ENCODE assay signal across 11 mouse cellular contexts in genomic region chr14:22055630-22056029, GRCm38 (mm10). TPM values are rescaled to one million over a fixed set of nuclear protein-coding genes. Genes with fewer than 3 reads are reported as not detected.
DNase-seq lines count a peak whose midpoint lies in the region; ATAC-seq and TF ChIP-seq lines count a peak whose summit lies in the region.
"Had no signal": no experiment of that assay in that cellular context is flagged by ENCODE, and none has a peak within 500 bp of the region (broad histone marks: within the 10 kb centered on the region; RNA-seq: fewer than 3 reads in every experiment).

No protein-coding gene starts in this region.

- TF ChIP-seq CTCF in kidney, postnatal 0 days (IDR thresholded peaks at IDR 0.05; ENCODE audit: low read depth), result peak; percentile 24; the same call in 1 of the 2 replicates
- no peak for TF ChIP-seq CTCF in forebrain, postnatal 0 days (IDR thresholded peaks at IDR 0.05; ENCODE audit: low read depth)

- H3K36me3 ChIP-seq in embryonic facial prominence, embryonic 13.5 days, result no peaks in the 10 kb centered on the region
- H3K36me3 ChIP-seq in embryonic facial prominence, embryonic 10.5 days (replicated peaks), result no peaks in the 10 kb centered on the region
- H3K36me3 ChIP-seq in kidney, postnatal 0 days (ENCODE audit: insufficient read depth, low read length), result no peaks in the 10 kb centered on the region
- H3K36me3 ChIP-seq in forebrain, postnatal 0 days (ENCODE audit: insufficient read depth), result no peaks in the 10 kb centered on the region
- H3K36me3 ChIP-seq: forebrain, embryonic 12.5 days had no signal

- 50% methylated on average over 8 of the region's 8 CpGs for WGBS in embryonic facial prominence, embryonic 13.5 days
- WGBS in embryonic facial prominence, embryonic 10.5 days, result 71% methylated on average over 8 of the region's 8 CpGs
- 37% methylated on average over 8 of the region's 8 CpGs for WGBS in kidney, postnatal 0 days
- WGBS in forebrain, postnatal 0 days, result 81% methylated on average over 8 of the region's 8 CpGs

- H3K4me3 ChIP-seq in embryonic facial prominence, embryonic 13.5 days, result no peak overlapping the region
- H3K4me3 ChIP-seq in embryonic facial prominence, embryonic 10.5 days, result no peak overlapping the region
- H3K4me3 ChIP-seq in kidney, postnatal 0 days (replicated peaks; ENCODE audit: low read depth, low read length), result no peak overlapping the region
- H3K4me3 ChIP-seq in forebrain, postnatal 0 days (ENCODE audit: low read depth, low read length), result no peak overlapping the region
- H3K4me3 ChIP-seq: forebrain, embryonic 12.5 days had no signal

- H3K9ac ChIP-seq in embryonic facial prominence, embryonic 13.5 days, result no peak overlapping the region
- no peak overlapping the region for H3K9ac ChIP-seq in kidney, postnatal 0 days (ENCODE audit: low read depth, low read length)
- no peak overlapping the region for H3K9ac ChIP-seq in forebrain, postnatal 0 days
- H3K9ac ChIP-seq: forebrain, embryonic 12.5 days had no signal

- no peak for DNase-seq in embryonic facial prominence, embryonic 10.5 days (ENCODE audit: low spot score)
- peak; percentile 56 for DNase-seq in heart, postnatal 10 days
- DNase-seq in kidney, postnatal 0 days (ENCODE audit: low spot score), result peak; percentile 85
- peak; percentile 63 for DNase-seq in lung, postnatal 10 days
- no peak for DNase-seq in adipocyte (ENCODE audit: low spot score)
- no peak for DNase-seq in forebrain, postnatal 0 days
- DNase-seq: right cerebral cortex, adult 18-20 months had no signal

- no peak for ATAC-seq in embryonic facial prominence, embryonic 13.5 days (ENCODE audit: insufficient number of reproducible peaks, insufficient read depth, low FRiP score, low TSS enrichment, low read depth)
- 0 out of 2 replicates have a peak, but pooled peaks have one; percentile 36 for ATAC-seq in kidney, postnatal 0 days (replicated peaks; ENCODE audit: low FRiP score, low read depth)
- ATAC-seq in inflammation-experienced regulatory T-cells, adult 6 months, result no peak
- ATAC-seq in forebrain, postnatal 0 days, result no peak
- ATAC-seq: hindbrain, postnatal 0 days had no signal

- H3K27me3 ChIP-seq in embryonic facial prominence, embryonic 13.5 days, result no peaks in the 10 kb centered on the region
- peaks cover 1% of the 10 kb centered on the region; the same call in 1 of the 2 replicates for H3K27me3 ChIP-seq in embryonic facial prominence, embryonic 10.5 days (replicated peaks; ENCODE audit: low read depth, poor library complexity, severe bottlenecking)
- no peaks in the 10 kb centered on the region for H3K27me3 ChIP-seq in kidney, postnatal 0 days (ENCODE audit: insufficient read depth, low read length)
- 0 out of 2 replicates have a peak, but pooled peaks cover 5% of the 10 kb centered on the region for H3K27me3 ChIP-seq in forebrain, postnatal 0 days (ENCODE audit: insufficient read depth, low read length)

- peaks cover 37% of the 10 kb centered on the region for H3K4me1 ChIP-seq in embryonic facial prominence, embryonic 13.5 days
- peaks cover 18% of the 10 kb centered on the region for H3K4me1 ChIP-seq in embryonic facial prominence, embryonic 10.5 days
- H3K4me1 ChIP-seq in kidney, postnatal 0 days (replicated peaks; ENCODE audit: insufficient read depth, low read length), result peaks cover 21% of the 10 kb centered on the region
- no peaks in the 10 kb centered on the region for H3K4me1 ChIP-seq in forebrain, postnatal 0 days (ENCODE audit: insufficient read depth)

- H3K27ac ChIP-seq in embryonic facial prominence, embryonic 13.5 days, result no peak overlapping the region; the same call in 1 of the 2 replicates
- no peak overlapping the region for H3K27ac ChIP-seq in embryonic facial prominence, embryonic 10.5 days (replicated peaks)
- no peak overlapping the region for H3K27ac ChIP-seq in kidney, postnatal 0 days
- no peak overlapping the region for H3K27ac ChIP-seq in forebrain, postnatal 0 days (ENCODE audit: low read depth, low read length)
- H3K27ac ChIP-seq: forebrain, embryonic 12.5 days; hindbrain, postnatal 0 days had no signal

- intact Hi-C loops in heart, postnatal 10 days (cut with DNase I), result no loop called here

- H3K4me2 ChIP-seq in embryonic facial prominence, embryonic 13.5 days, result 0 out of 2 replicates have a peak overlapping the region, but pooled peaks have one; percentile 1
- no peak overlapping the region for H3K4me2 ChIP-seq in kidney, postnatal 0 days (ENCODE audit: low read length)
- H3K4me2 ChIP-seq in forebrain, postnatal 0 days (ENCODE audit: low read depth), result no peak overlapping the region
- H3K4me2 ChIP-seq: forebrain, embryonic 12.5 days had no signal

- no peaks in the 10 kb centered on the region for H3K9me3 ChIP-seq in embryonic facial prominence, embryonic 13.5 days
- no peaks in the 10 kb centered on the region for H3K9me3 ChIP-seq in embryonic facial prominence, embryonic 10.5 days
- H3K9me3 ChIP-seq in kidney, postnatal 0 days (replicated peaks; ENCODE audit: low read length), result no peaks in the 10 kb centered on the region
- no peaks in the 10 kb centered on the region for H3K9me3 ChIP-seq in forebrain, postnatal 0 days (ENCODE audit: low read length)
- H3K9me3 ChIP-seq: forebrain, embryonic 12.5 days had no signal

RNA-seq across cellular contexts. Expression of gene Lrmda, which starts 36.1 kb away (rescaled TPM):
- 0.52 and 1.2 TPM in 2 replicates for polyA plus RNA-seq in embryonic facial prominence, embryonic 13.5 days (2015; fragmentation: Nextera tagmentation; extraction: Ambion mirVana)
- 0.85 and 0.88 TPM in 2 replicates for polyA plus RNA-seq in embryonic facial prominence, embryonic 10.5 days (2016; fragmentation: Nextera tagmentation; extraction: Ambion mirVana)
- total RNA-seq in heart, postnatal 10 days (2021), result 1 to 10 TPM; 1.1 to 2.1 TPM
- polyA plus RNA-seq in kidney, postnatal 0 days (2015; fragmentation: Nextera tagmentation; extraction: Ambion mirVana), result 0.83 and 1.3 TPM in 2 replicates
- polyA plus RNA-seq in inflammation-experienced regulatory T-cells, adult 6 months (2017; shearing (Covaris generic)), result not detected
- 0.15 TPM in 1 of 2 replicates, not detected in the other for total RNA-seq in forebrain, postnatal 0 days (2014; rRNA removed)
- polyA plus RNA-seq in forebrain, postnatal 0 days (2015; fragmentation: Nextera tagmentation; extraction: Ambion mirVana), result 0.18 and 0.28 TPM in 2 replicates

Comparison
In these comparisons a context has a peak if more than half of its experiments do, and no peak if none do; other contexts are left out.
1. DNase-seq: peak in heart, postnatal 10 days (2 of 2), kidney, postnatal 0 days (single experiment) and lung, postnatal 10 days (single experiment); none in embryonic facial prominence, embryonic 10.5 days (single experiment), adipocyte (single experiment) and forebrain, postnatal 0 days (single experiment).